Mouse (Mus musculus) CH12.LX (cell line): Measurements from ENCODE around the gene Atp8b3.

ENCODE experiments used
- CTCF ChIP-seq, 2 experiments: IDR thresholded peaks in 1 of 2; conservative IDR thresholded peaks in 1 of 2; 2 replicates each; pipeline ENCODE4 v1.5.1; 2011 to 2012; ENCODE audit warnings: low read depth in 2 of 2, low read length in 2 of 2, improper control_type of control experiment in 1 of 2, inconsistent platforms in 1 of 2, mild to moderate bottlenecking in 1 of 2, moderate library complexity in 1 of 2
- EP300 ChIP-seq: IDR thresholded peaks from 2 replicates; pipeline ENCODE4 v1.6.1; 2011; ENCODE audit warnings: low read length, improper control_type of control experiment
- GABPA ChIP-seq: IDR thresholded peaks from 2 replicates; pipeline ENCODE4 v1.6.1; 2012; ENCODE audit warnings: low read depth, low read length, improper control_type of control experiment, inconsistent platforms; ENCODE audit not compliant: insufficient replicate concordance
- JUN ChIP-seq: IDR thresholded peaks from 2 replicates; pipeline ENCODE4 v1.6.1; 2011; ENCODE audit warnings: low read depth, mild to moderate bottlenecking, low read length, improper control_type of control experiment, moderate library complexity; ENCODE audit not compliant: insufficient read depth
- MAX ChIP-seq: IDR thresholded peaks from 2 replicates; pipeline ENCODE4 v1.6.1; 2011; ENCODE audit warnings: low read length, improper control_type of control experiment
- MYC ChIP-seq: IDR thresholded peaks from 2 replicates; pipeline ENCODE4 v1.6.1; 2011; ENCODE audit warnings: low read depth, mild to moderate bottlenecking, improper control_type of control experiment, low read length
- POLR2A ChIP-seq: IDR thresholded peaks from 2 replicates; pipeline ENCODE4 v1.6.1; 2011; ENCODE audit warnings: low read depth, mild to moderate bottlenecking, improper control_type of control experiment, low read length
- TCF12 ChIP-seq: IDR thresholded peaks from 2 replicates; pipeline ENCODE4 v1.6.1; 2014; ENCODE audit warnings: low read depth, mild to moderate bottlenecking, inconsistent platforms, low read length, improper control_type of control experiment
- USF1 ChIP-seq: IDR thresholded peaks from 2 replicates; pipeline ENCODE4 v1.6.1; 2014; ENCODE audit warnings: low read depth, mild to moderate bottlenecking, inconsistent platforms, low read length, improper control_type of control experiment
- ZNF384 ChIP-seq: IDR thresholded peaks from 2 replicates; pipeline ENCODE4 v1.6.1; 2012; ENCODE audit warnings: low read depth, low read length, improper control_type of control experiment, inconsistent platforms

DNA sequence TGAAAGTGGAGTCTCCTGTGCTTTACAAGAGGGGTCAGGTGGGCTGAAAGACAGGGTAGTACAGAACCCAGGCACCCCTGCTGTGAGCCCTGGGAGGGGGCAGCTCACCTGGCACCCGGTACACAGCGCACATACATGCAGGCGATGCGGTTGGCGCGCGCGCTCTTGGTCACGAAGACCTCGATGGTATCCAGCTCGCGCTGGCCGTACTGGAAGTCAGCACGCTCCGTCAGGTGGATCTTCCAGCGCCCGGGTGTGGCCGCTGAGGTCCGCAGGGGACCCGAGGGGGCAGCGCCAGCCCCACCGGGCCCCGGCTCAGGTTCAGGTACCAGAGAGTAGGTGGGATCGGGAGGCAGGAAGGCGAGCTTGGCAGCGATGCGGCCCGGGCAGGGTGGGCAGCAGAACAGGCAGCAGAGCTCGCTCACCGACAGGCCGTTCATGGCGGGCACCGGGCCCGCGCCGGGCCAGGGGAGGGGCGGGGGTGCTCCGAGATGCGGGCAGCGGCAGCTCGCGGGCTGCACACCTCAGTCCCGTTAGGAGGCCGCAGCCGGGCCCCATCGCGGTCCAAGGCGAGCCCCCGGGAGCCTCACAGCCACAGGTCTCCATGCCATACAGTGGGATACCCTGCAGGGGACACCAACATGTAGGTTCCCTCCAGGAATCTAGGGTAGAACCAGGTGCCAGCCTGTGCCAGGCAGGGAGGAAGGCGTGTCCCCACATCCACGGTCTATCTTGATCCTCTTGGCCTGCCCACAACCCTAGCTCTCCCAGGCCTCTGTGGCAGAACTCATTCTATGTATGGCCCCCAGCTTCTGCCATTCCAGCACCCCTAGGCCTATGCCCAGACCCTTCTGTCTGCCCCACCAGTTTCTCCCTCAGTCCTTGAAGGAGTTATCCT, 47.7 kb upstream of the Atp8b3 start:
- TF ChIP-seq EP300 (no peak), POLR2A (no peak), MYC (no peak), CTCF (conservative IDR thresholded peaks at IDR 0.05 in 1 of 2, IDR thresholded peaks at IDR 0.05 in 1 of 2; ENCODE audit: low read depth in 2 of 2, low read length in 2 of 2) (no peak), ZNF384 (no peak), MAX (no peak), TCF12 (no peak), USF1 (no peak), GABPA (no peak), JUN (no peak)
